Mouse (Mus musculus) intestine, embryonic 15.5 days (tissue): ENCODE results near the gene Lrpap1. TPM values are rescaled to one million over a fixed set of nuclear protein-coding genes. Genes with fewer than 3 reads are reported as not detected.

Experiments
- ATAC-seq: fragments of 200-750 bp; cut with Nextera tagmentation; 2 replicates; pipeline ENCODE4 v1.8.0; 2017; ENCODE audit warnings: moderate TSS enrichment, moderate library complexity
- H3K27ac ChIP-seq: fragments of 300-500 bp; sonication (generic); 2 replicates; pipeline ENCODE4 v1.5.1; 2015; ENCODE audit warnings: mild to moderate bottlenecking, inconsistent platforms
- H3K27me3 ChIP-seq: fragments of 300-500 bp; sonication (generic); replicated peaks from 2 replicates; pipeline ENCODE4 v1.6.1; 2015; ENCODE audit warnings: inconsistent platforms
- H3K36me3 ChIP-seq: fragments of 300-500 bp; sonication (generic); 2 replicates; pipeline ENCODE4 v1.6.1; 2015; ENCODE audit warnings: inconsistent platforms
- H3K4me1 ChIP-seq: fragments of 300-500 bp; sonication (generic); replicated peaks from 2 replicates; pipeline ENCODE4 v1.6.1; 2015; ENCODE audit warnings: inconsistent platforms
- H3K4me2 ChIP-seq: fragments of 300-500 bp; sonication (generic); replicated peaks from 2 replicates; pipeline ENCODE4 v1.6.1; 2015; ENCODE audit warnings: mild to moderate bottlenecking, inconsistent platforms
- H3K4me3 ChIP-seq: fragments of 300-500 bp; sonication (generic); replicated peaks from 2 replicates; pipeline ENCODE4 v1.5.1; 2015; ENCODE audit warnings: inconsistent platforms
- H3K9ac ChIP-seq: fragments of 300-500 bp; sonication (generic); 2 replicates; pipeline ENCODE4 v1.6.1; 2015; ENCODE audit warnings: inconsistent platforms
- H3K9me3 ChIP-seq: fragments of 300-500 bp; sonication (generic); 2 replicates; pipeline ENCODE4 v1.6.1; 2016; ENCODE audit warnings: inconsistent platforms
- WGBS: fragments of 180-500 bp; shearing (Covaris S2); methylation state at CpG from one replicate; pipeline ENCODE4 v1.1.7; 2015; 5-methylcytosine and 5-hydroxymethylcytosine counted together
- polyA plus RNA-seq: library from polyadenylated mRNA; unstranded; fragments of >200 nt; fragmentation: Nextera tagmentation; extraction: Ambion mirVana; gene quantifications from 2 replicates; pipeline ENCODE4 v1.2.1, GENCODE M21; 2015

Gene Lrpap1
- polyA plus RNA-seq, 1 experiment from 2014 or later: 90.3 TPM

GRCm38 (mm10) chr5:35137510-35138182, 32.1 kb upstream of the Lrpap1 start:
- H3K4me3 ChIP-seq: no peak overlapping the region
- H3K9ac ChIP-seq: no peak overlapping the region
- no peak overlapping the region for H3K4me2 ChIP-seq
- H3K36me3 ChIP-seq: no peaks in the 10 kb centered on the region
- 75% methylated on average over 13 of the region's 13 CpGs for WGBS
- no peaks in the 10 kb centered on the region for H3K27me3 ChIP-seq
- no peaks in the 10 kb centered on the region for H3K4me1 ChIP-seq
- no peaks in the 10 kb centered on the region for H3K9me3 ChIP-seq
- no peak overlapping the region for H3K27ac ChIP-seq
- no peak for ATAC-seq

GRCm38 (mm10) chr5:35135903-35136302, 30.3 kb upstream of the Lrpap1 start:
- no peak overlapping the region for H3K9ac ChIP-seq
- no peak overlapping the region for H3K4me3 ChIP-seq
- H3K4me2 ChIP-seq: no peak overlapping the region
- 59% methylated on average over 5 of the region's 5 CpGs for WGBS
- ATAC-seq: no peak
- H3K27ac ChIP-seq: no peak overlapping the region
- no peaks in the 10 kb centered on the region for H3K9me3 ChIP-seq
- no peaks in the 10 kb centered on the region for H3K36me3 ChIP-seq
- no peaks in the 10 kb centered on the region for H3K4me1 ChIP-seq
- no peaks in the 10 kb centered on the region for H3K27me3 ChIP-seq

- no peak overlapping the region for H3K4me3 ChIP-seq
- H3K9me3 ChIP-seq: no peaks in the 10 kb centered on the region
- no peak overlapping the region for H3K9ac ChIP-seq
- no peak for ATAC-seq
- no peak overlapping the region for H3K27ac ChIP-seq
- 67% methylated on average over 3 of the region's 3 CpGs for WGBS
- no peaks in the 10 kb centered on the region for H3K27me3 ChIP-seq
- no peaks in the 10 kb centered on the region for H3K36me3 ChIP-seq
- no peaks in the 10 kb centered on the region for H3K4me1 ChIP-seq
- H3K4me2 ChIP-seq: no peak overlapping the region
Measured at GRCm38 (mm10) chr5:35134286-35134685, 28.7 kb upstream of the Lrpap1 start.

GRCm38 (mm10) chr5:35133468-35133867, 27.9 kb upstream of the Lrpap1 start:
- no peaks in the 10 kb centered on the region for H3K4me1 ChIP-seq
- H3K9me3 ChIP-seq: no peaks in the 10 kb centered on the region
- H3K4me2 ChIP-seq: no peak overlapping the region
- no peak overlapping the region for H3K27ac ChIP-seq
- no peak overlapping the region for H3K9ac ChIP-seq
- no peaks in the 10 kb centered on the region for H3K27me3 ChIP-seq
- no peaks in the 10 kb centered on the region for H3K36me3 ChIP-seq
- H3K4me3 ChIP-seq: no peak overlapping the region
- no peak for ATAC-seq
- 87% methylated on average over 4 of the region's 4 CpGs for WGBS

GRCm38 (mm10) chr5:35132278-35132980, 26.9 kb upstream of the Lrpap1 start:
- Histone ChIP-seq H3K4me2 (no peak overlapping the region), H3K27me3 (no peaks in the 10 kb centered on the region), H3K4me3 (no peak overlapping the region), H3K4me1 (no peaks in the 10 kb centered on the region), H3K9ac (no peak overlapping the region), H3K36me3 (no peaks in the 10 kb centered on the region), H3K27ac (no peak overlapping the region), H3K9me3 (no peaks in the 10 kb centered on the region)
- 91% methylated on average over 9 of the region's 9 CpGs for WGBS
- no peak for ATAC-seq

DNA sequence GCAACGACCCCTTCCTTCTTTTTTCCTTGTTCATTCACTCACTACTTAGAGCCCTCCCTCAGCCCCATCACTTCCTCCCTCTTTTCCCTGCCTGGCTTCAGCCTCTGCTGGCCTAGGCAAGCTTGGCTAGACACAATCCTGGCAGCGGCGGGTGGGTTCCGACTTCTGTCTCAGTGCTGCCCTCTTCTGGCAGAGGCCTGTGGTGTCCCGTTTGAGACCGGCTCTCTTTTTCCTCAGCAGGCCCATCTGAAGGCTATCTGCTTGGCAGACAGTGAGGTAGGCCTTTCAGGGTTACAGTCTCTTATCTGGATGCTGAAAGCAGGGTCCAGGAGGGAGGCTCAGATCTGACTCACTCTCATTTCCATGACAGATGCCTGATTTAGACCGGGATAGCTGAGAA, 26.2 kb upstream of the Lrpap1 start:
- no peak overlapping the region for H3K27ac ChIP-seq
- H3K4me1 ChIP-seq: no peaks in the 10 kb centered on the region
- no peak overlapping the region for H3K4me3 ChIP-seq
- no peaks in the 10 kb centered on the region for H3K27me3 ChIP-seq
- no peak for ATAC-seq
- no peaks in the 10 kb centered on the region for H3K36me3 ChIP-seq
- no peak overlapping the region for H3K9ac ChIP-seq
- H3K4me2 ChIP-seq: no peak overlapping the region
- no peaks in the 10 kb centered on the region for H3K9me3 ChIP-seq
- WGBS: 10% methylated on average over 7 of the region's 7 CpGs

- Histone ChIP-seq H3K4me2 (no peak overlapping the region), H3K9me3 (no peaks in the 10 kb centered on the region), H3K4me1 (no peaks in the 10 kb centered on the region), H3K27ac (no peak overlapping the region), H3K4me3 (no peak overlapping the region), H3K36me3 (no peaks in the 10 kb centered on the region), H3K27me3 (no peaks in the 10 kb centered on the region), H3K9ac (no peak overlapping the region)
- 11% methylated on average over 1 of the region's 1 CpGs for WGBS
- no peak for ATAC-seq
Measured at GRCm38 (mm10) chr5:35131237-35131636, 25.7 kb upstream of the Lrpap1 start.

GRCm38 (mm10) chr5:35129767-35130191, 24.2 kb upstream of the Lrpap1 start:
- ATAC-seq: no peak
- WGBS: 91% methylated on average over 7 of the region's 7 CpGs

DNA sequence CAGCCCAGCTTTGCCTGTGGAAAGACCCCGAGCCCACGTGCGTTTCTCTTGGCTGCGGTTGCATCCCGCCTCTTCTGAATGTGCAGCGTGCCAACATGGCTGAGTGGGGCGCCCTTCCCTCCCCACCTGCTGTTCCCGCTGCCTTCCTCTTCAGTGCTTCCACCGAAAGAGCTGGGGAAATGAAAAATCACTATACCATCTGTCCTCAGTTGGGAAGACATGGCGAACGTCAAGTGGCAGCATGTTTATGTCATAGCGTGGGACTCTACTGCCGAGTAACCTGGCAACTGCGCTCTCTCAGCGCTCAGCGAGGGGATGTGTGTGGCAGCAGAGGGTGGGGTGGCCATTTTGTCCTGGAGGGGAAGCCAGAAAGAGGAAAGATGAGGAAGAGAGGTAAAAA, 23.6 kb upstream of the Lrpap1 start:
- H3K4me1 ChIP-seq: no peaks in the 10 kb centered on the region
- H3K4me3 ChIP-seq: no peak overlapping the region
- no peaks in the 10 kb centered on the region for H3K9me3 ChIP-seq
- H3K27ac ChIP-seq: no peak overlapping the region
- H3K9ac ChIP-seq: no peak overlapping the region
- H3K4me2 ChIP-seq: no peak overlapping the region
- H3K27me3 ChIP-seq: no peaks in the 10 kb centered on the region
- no peak for ATAC-seq
- no peaks in the 10 kb centered on the region for H3K36me3 ChIP-seq
- WGBS: 73% methylated on average over 16 of the region's 16 CpGs

More at GRCm38 (mm10) chr5:35129767-35130191, 24.2 kb upstream of the Lrpap1 start:
- no peak overlapping the region for H3K4me3 ChIP-seq
- no peaks in the 10 kb centered on the region for H3K27me3 ChIP-seq
- no peak overlapping the region for H3K4me2 ChIP-seq
- H3K36me3 ChIP-seq: no peaks in the 10 kb centered on the region
- H3K9ac ChIP-seq: no peak overlapping the region
- H3K4me1 ChIP-seq: no peaks in the 10 kb centered on the region
- H3K27ac ChIP-seq: no peak overlapping the region
- H3K9me3 ChIP-seq: no peaks in the 10 kb centered on the region

- Histone ChIP-seq H3K4me3 (no peak overlapping the region), H3K9me3 (no peaks in the 10 kb centered on the region), H3K36me3 (no peaks in the 10 kb centered on the region), H3K4me1 (no peaks in the 10 kb centered on the region), H3K27me3 (no peaks in the 10 kb centered on the region), H3K27ac (no peak overlapping the region), H3K4me2 (no peak overlapping the region), H3K9ac (no peak overlapping the region)
- ATAC-seq: no peak
- 84% methylated on average over 8 of the region's 8 CpGs for whole genome bisulfite sequencing
Measured at GRCm38 (mm10) chr5:35120024-35120423, 14.5 kb upstream of the Lrpap1 start.

GRCm38 (mm10) chr5:35118418-35118817, 12.9 kb upstream of the Lrpap1 start:
- ATAC-seq: no peak
- no peaks in the 10 kb centered on the region for H3K27me3 ChIP-seq
- WGBS: 83% methylated on average over 2 of the region's 2 CpGs
- no peak overlapping the region for H3K27ac ChIP-seq
- H3K4me3 ChIP-seq: no peak overlapping the region
- H3K36me3 ChIP-seq: no peaks in the 10 kb centered on the region
- H3K4me2 ChIP-seq: no peak overlapping the region
- no peaks in the 10 kb centered on the region for H3K9me3 ChIP-seq
- no peaks in the 10 kb centered on the region for H3K4me1 ChIP-seq
- no peak overlapping the region for H3K9ac ChIP-seq

DNA sequence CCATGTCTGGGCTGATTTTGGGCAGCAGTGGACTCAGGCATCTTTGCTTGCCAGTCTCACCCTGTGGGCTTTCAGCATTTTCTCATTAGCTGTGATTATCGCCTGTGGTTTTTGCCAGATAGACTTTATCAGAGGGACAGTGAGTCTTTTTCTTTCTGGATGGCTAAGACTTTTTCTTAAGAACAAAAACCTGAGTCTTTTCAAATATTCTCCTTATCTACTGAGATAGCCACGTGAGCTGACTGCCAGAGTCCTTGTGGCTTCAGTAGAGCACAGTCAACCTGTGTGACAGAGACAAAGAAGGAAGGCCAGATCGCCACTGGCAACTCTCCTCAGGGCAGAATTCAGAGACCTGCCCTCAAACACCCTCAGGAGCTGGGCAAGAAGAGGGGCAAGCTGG, 12.1 kb upstream of the Lrpap1 start:
- Histone ChIP-seq H3K9ac (no peak overlapping the region), H3K9me3 (no peaks in the 10 kb centered on the region), H3K27ac (no peak overlapping the region), H3K4me3 (no peak overlapping the region), H3K36me3 (no peaks in the 10 kb centered on the region), H3K4me2 (no peak overlapping the region), H3K27me3 (no peaks in the 10 kb centered on the region), H3K4me1 (no peaks in the 10 kb centered on the region)
- no peak for ATAC-seq
- WGBS: 67% methylated on average over 3 of the region's 3 CpGs

DNA sequence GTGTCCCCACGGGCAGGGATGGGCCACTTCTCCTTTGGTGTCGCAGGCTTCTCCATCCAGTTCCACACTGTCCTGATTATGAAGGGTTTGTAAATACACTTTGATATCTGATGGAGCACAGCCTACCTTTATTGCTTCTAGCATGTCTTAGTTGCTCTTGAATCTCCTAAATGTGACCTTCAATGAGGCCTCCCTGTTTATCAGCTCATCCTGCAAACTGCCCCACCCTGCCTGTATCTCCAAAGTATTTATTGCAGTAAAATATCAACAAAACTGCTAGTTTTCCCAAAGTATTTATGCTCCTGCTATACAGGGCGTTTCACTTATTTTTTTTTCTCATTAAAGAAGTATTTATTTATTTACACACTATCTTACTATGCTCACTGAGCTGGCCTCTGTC, 10.4 kb upstream of the Lrpap1 start:
- Histone ChIP-seq H3K4me1 (no peaks in the 10 kb centered on the region), H3K4me3 (no peak overlapping the region), H3K4me2 (no peak overlapping the region), H3K36me3 (no peaks in the 10 kb centered on the region), H3K9ac (no peak overlapping the region), H3K9me3 (no peaks in the 10 kb centered on the region), H3K27me3 (no peaks in the 10 kb centered on the region), H3K27ac (no peak overlapping the region)
- ATAC-seq: no peak
- WGBS: 54% methylated on average over 3 of the region's 3 CpGs
